Mouse (Mus musculus): Measurements from ENCODE around the gene Wnk4.

DNA sequence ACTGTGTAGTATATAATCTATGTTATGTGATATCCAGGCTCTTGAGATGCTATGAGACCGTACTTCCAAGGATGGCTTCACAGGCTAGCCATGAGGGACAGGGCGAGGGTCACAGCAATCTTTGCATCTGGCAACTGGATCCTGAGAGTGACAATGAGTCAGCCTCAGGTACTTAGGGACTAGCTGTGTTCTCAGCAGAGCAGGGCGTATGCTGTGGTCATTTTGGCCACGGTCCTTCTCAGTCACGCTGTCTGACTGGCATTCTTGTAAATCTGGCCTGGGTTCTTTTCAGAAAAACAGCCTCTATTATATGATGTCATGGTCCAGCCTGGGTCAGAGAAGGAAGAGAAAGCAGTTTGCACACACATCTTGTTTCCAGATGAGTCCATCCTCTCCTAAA lies 23.6 kb upstream of the Wnk4 start:
- TF ChIP-seq CTCF (IDR thresholded peaks at IDR 0.05; ENCODE audit: control insufficient read depth, insufficient read depth, insufficient read length) (no peak), MAX (IDR thresholded peaks at IDR 0.05) (no peak), MYOG (IDR thresholded peaks at IDR 0.05; ENCODE audit: control insufficient read depth, extremely low read depth, insufficient read length) (no peak)
